Mouse (Mus musculus) thymus, postnatal 10 days (tissue): ENCODE measurements around the gene Kbtbd2.

ENCODE experiments used
- DNase-seq, 2 experiments: peaks; one replicate each; pipeline ENCODE4 v3.0.0; 2021; ENCODE audit warnings: low spot score in 2 of 2

The Kbtbd2 gene

GRCm38 (mm10) chr6:56785068-56785467 is 12.5 kb downstream of the Kbtbd2 start:
- no peak for DNase-seq

- DNase-seq, result no peak
Measured at GRCm38 (mm10) chr6:56783561-56784272, 13.9 kb downstream of the Kbtbd2 start.

GRCm38 (mm10) chr6:56779636-56780035 is 18.0 kb downstream of the Kbtbd2 start:
- DNase-seq, result no peak

GRCm38 (mm10) chr6:56775816-56776215 is 21.8 kb downstream of the Kbtbd2 start:
- no peak for DNase-seq

- DNase-seq, result no peak
Measured at GRCm38 (mm10) chr6:56765696-56766095, 31.9 kb downstream of the Kbtbd2 start.

GRCm38 (mm10) chr6:56765265-56765664 is 32.3 kb downstream of the Kbtbd2 start:
- no peak for DNase-seq

GRCm38 (mm10) chr6:56759324-56759723 is 38.3 kb downstream of the Kbtbd2 start:
- no peak for DNase-seq

- DNase-seq, result no peak
Measured at GRCm38 (mm10) chr6:56756117-56756516, 41.5 kb downstream of the Kbtbd2 start.

- no peak for DNase-seq
Measured at GRCm38 (mm10) chr6:56753719-56754118, 43.9 kb downstream of the Kbtbd2 start.

GRCm38 (mm10) chr6:56745950-56746543 is 51.6 kb downstream of the Kbtbd2 start:
- DNase-seq, result no peak

GRCm38 (mm10) chr6:56732545-56732944 is 65.1 kb downstream of the Kbtbd2 start:
- no peak for DNase-seq
